Mouse (Mus musculus) heart, embryonic 15.5 days (tissue): ENCODE results near the gene Poc1a. TPM values are rescaled to one million over a fixed set of nuclear protein-coding genes. Genes with fewer than 3 reads are reported as not detected.

ENCODE experiments used
- ATAC-seq: fragments of 200-750 bp; cut with Nextera tagmentation; replicated peaks from 2 replicates; pipeline ENCODE4 v1.8.0; 2017; ENCODE audit warnings: low read depth, moderate TSS enrichment; ENCODE audit not compliant: insufficient number of reproducible peaks, insufficient read depth, low FRiP score
- H3K27ac ChIP-seq: fragments of 300-500 bp; sonication (generic); 2 replicates; pipeline ENCODE4 v1.5.1; 2015; ENCODE audit warnings: mild to moderate bottlenecking, inconsistent platforms
- H3K27me3 ChIP-seq: fragments of 300-500 bp; sonication (generic); 2 replicates; pipeline ENCODE4 v1.6.1; 2015; ENCODE audit warnings: inconsistent platforms
- H3K36me3 ChIP-seq: fragments of 300-500 bp; sonication (generic); 2 replicates; pipeline ENCODE4 v1.6.1; 2015; ENCODE audit warnings: mild to moderate bottlenecking, inconsistent platforms
- H3K4me1 ChIP-seq: fragments of 300-500 bp; sonication (generic); replicated peaks from 2 replicates; pipeline ENCODE4 v1.6.1; 2015; ENCODE audit warnings: inconsistent platforms
- H3K4me2 ChIP-seq: fragments of 300-500 bp; sonication (generic); 2 replicates; pipeline ENCODE4 v1.6.1; 2015; ENCODE audit warnings: inconsistent platforms, mild to moderate bottlenecking, moderate library complexity
- H3K4me3 ChIP-seq: fragments of 300-500 bp; sonication (generic); 2 replicates; pipeline ENCODE4 v1.5.1; 2015; ENCODE audit warnings: mild to moderate bottlenecking, inconsistent platforms
- H3K9ac ChIP-seq: fragments of 300-500 bp; sonication (generic); 2 replicates; pipeline ENCODE4 v1.6.1; 2015; ENCODE audit warnings: mild to moderate bottlenecking, inconsistent platforms
- H3K9me3 ChIP-seq: fragments of 300-500 bp; sonication (generic); replicated peaks from 2 replicates; pipeline ENCODE4 v1.6.1; 2016; ENCODE audit warnings: inconsistent platforms
- WGBS: fragments of 180-500 bp; shearing (Covaris S2); methylation state at CpG from one replicate; pipeline ENCODE4 v1.1.7; 2015; ENCODE audit warnings: mixed read lengths; 5-methylcytosine and 5-hydroxymethylcytosine counted together
- polyA plus RNA-seq: library from polyadenylated mRNA; unstranded; fragments of >200 nt; fragmentation: Nextera tagmentation; extraction: Ambion mirVana; gene quantifications from 2 replicates; pipeline ENCODE4 v1.2.1, GENCODE M21; 2015

Poc1a gene
- polyA plus RNA-seq, 1 experiment from 2014 or later: 23.7 TPM

DNA sequence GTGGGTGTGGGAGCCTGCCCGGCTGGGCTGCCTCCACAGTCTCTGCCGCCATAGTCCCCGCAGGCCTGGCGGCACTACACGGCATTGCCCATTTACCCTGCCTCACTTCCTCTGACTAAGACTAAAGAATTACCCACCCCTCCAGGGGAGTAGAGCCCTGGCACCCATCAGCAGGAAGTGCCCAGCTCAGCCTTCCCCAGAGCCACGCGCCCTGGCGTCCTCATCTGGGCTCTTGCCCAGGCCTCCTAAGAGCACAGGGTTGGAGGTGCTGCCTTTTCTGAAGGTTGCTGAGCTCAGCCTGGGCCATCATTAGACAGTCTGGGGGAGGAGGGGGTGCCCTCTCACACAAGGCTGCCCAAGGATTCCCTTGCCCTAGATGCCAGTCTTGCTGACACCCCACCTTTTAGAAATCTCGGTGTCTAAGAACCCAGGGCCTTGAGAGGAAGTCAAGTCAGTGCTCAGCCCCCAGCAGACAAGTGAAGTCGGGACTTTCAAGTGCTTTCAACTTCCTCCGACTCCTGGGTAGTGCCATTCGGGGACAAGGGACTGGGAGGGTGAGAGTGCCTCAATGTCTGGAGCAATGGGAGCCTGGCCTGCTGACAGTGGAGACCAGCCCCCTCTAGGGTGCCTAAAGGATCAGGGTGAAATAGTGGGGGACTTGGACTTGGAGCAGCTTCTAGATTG, 105.5 kb downstream of the Poc1a start:
- H3K9ac ChIP-seq: no peak overlapping the region
- no peak overlapping the region for H3K27ac ChIP-seq
- no peaks in the 10 kb centered on the region for H3K27me3 ChIP-seq
- H3K36me3 ChIP-seq: no peaks in the 10 kb centered on the region
- H3K4me2 ChIP-seq: no peak overlapping the region
- no peak overlapping the region for H3K4me3 ChIP-seq
- WGBS: 79% methylated on average over 12 of the region's 12 CpGs
- ATAC-seq: no peak
- H3K4me1 ChIP-seq: peaks cover 29% of the 10 kb centered on the region
- no peaks in the 10 kb centered on the region; the same call in 1 of the 2 replicates for H3K9me3 ChIP-seq

DNA sequence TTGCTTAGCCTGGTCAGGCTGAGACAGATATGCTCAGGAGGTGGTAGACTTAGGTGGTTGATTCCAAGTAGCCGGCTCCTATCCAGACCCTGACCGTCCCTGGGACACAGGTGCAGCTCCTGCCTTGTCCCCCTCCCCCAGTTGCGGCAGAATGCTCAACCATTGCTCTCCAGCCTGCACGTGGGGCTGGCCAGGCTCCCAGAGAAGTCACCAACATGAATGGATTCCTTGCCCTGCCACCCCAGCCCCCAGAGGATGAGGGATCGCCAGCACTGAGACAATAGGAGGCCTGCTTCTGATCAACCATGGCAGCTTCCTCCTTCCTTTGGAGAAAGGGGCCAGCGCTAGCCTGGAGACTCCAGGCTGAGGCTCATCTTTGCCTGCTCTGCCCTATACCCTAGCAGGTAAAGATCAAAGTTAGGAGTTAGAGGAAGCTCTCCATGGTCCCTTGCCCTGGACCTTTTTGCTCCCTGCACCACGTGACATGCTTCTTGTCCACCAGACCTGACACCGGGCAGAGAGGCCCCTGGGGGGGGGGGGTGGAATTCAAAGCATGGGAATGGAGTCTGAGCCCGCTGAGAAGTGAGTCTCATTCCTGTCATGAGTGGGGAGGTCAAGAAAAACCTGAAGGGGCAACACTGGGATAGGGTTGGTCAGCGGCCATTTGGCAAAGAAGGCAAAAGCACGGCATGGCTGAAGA, 112.1 kb downstream of the Poc1a start:
- Histone ChIP-seq H3K4me3 (no peak overlapping the region), H3K27ac (no peak overlapping the region), H3K36me3 (no peaks in the 10 kb centered on the region), H3K4me2 (no peak overlapping the region), H3K9ac (no peak overlapping the region), H3K9me3 (no peaks in the 10 kb centered on the region; the same call in 1 of the 2 replicates), H3K27me3 (no peaks in the 10 kb centered on the region), H3K4me1 (peaks cover 42% of the 10 kb centered on the region)
- ATAC-seq: no peak
- WGBS: 51% methylated on average over 11 of the region's 11 CpGs

DNA sequence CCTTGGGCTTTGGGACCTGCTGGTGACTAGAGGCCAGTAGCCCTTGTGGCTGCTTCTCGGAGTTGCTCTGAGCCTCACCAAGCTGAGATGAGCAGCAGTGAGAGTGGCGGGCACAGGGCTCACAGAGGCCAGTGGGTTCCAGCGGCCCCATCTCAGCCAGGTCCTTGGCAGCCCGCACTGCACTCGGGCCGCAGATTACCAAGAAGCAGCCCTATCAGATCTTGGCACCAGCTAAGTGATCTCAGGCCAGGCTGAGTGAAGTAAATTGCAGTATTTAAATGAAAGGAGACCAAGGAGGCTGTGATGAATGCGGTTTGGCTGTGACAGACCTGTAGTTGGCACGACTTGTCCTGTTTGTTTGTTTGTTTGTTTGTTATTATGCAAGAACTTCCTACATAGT, 112.7 kb downstream of the Poc1a start:
- no peaks in the 10 kb centered on the region for H3K27me3 ChIP-seq
- no peak overlapping the region for H3K27ac ChIP-seq
- no peaks in the 10 kb centered on the region; the same call in 1 of the 2 replicates for H3K9me3 ChIP-seq
- no peak for ATAC-seq
- no peak overlapping the region for H3K9ac ChIP-seq
- peaks cover 45% of the 10 kb centered on the region for H3K4me1 ChIP-seq
- H3K4me3 ChIP-seq: no peak overlapping the region
- no peak overlapping the region for H3K4me2 ChIP-seq
- 72% methylated on average over 8 of the region's 8 CpGs for WGBS
- H3K36me3 ChIP-seq: no peaks in the 10 kb centered on the region

DNA sequence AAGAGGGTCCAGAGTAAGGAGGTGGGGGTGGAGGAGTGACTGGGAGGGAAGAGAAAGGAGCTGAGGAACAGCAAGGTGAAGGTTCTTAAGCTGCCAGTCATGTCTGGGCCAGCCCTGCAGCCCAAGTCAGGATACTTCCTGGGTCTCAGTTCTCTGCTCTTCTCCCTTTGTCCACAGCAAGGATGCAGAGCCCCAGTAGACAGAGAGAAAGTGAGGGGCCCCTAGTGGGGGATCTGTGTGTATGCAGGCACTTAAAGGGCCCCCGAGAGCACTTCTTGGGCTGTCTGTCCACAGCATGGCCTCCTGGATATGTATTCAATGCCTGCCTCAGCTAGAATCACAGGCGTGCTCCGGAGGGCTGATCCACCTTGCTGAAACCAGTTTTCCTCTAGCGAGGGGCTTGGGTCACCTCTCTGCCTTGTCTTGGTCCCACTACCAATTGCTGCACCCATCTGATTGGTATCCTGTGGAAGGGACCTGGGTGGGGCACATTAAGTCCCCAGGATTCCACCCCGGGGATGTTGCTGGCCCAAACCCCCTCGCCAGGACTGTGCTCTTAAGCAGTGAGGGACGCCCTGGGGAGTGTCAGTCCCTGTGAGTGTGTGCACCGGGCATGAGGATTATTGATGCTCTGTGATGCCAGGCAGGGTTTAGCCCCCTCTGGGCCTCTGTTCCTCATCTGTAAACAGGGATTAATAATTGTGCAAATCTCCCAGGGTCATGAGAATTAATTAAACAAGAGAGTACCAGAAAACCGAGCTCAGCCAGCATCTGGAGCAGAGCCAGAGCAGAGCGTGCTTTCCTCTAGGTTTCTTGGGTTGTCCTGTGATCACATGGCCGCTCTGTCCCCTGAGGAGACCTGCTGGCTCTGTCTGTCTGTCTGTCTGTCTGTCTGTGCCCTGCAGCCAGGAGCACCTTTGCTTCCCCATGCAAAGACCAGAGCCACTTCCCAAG, 114.1 kb downstream of the Poc1a start:
- no peaks in the 10 kb centered on the region for H3K36me3 ChIP-seq
- H3K27me3 ChIP-seq: no peaks in the 10 kb centered on the region
- H3K4me3 ChIP-seq: no peak overlapping the region
- H3K9me3 ChIP-seq: no peaks in the 10 kb centered on the region
- H3K27ac ChIP-seq: no peak overlapping the region
- no peak overlapping the region for H3K4me2 ChIP-seq
- no peak overlapping the region for H3K9ac ChIP-seq
- H3K4me1 ChIP-seq: peaks cover 47% of the 10 kb centered on the region
- peak; percentile 66 for ATAC-seq
- 50% methylated on average over 11 of the region's 11 CpGs for WGBS

DNA sequence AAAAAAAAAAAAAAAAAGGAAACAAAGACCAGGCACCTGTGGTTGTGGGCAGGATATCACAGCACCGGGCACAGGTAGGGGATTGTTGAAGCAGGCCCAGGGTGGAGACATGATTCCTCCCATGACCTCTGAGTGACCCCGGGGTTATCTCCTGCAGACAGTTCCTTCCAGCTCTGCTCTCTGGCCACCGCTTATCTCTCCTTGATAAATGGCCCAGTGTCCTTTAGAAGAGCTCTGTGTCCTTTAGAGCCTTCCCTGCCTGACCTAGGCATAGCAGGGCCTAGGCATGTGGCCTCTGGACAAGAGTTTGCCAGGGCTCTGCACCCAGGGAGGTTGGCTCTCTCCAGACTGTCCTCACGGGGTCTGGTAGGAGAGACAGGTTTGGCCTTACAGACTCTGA, 116.9 kb downstream of the Poc1a start:
- 23% methylated on average over 4 of the region's 4 CpGs for WGBS
- peak overlapping the region; percentile 20; the same call in 1 of the 2 replicates for H3K27ac ChIP-seq

DNA sequence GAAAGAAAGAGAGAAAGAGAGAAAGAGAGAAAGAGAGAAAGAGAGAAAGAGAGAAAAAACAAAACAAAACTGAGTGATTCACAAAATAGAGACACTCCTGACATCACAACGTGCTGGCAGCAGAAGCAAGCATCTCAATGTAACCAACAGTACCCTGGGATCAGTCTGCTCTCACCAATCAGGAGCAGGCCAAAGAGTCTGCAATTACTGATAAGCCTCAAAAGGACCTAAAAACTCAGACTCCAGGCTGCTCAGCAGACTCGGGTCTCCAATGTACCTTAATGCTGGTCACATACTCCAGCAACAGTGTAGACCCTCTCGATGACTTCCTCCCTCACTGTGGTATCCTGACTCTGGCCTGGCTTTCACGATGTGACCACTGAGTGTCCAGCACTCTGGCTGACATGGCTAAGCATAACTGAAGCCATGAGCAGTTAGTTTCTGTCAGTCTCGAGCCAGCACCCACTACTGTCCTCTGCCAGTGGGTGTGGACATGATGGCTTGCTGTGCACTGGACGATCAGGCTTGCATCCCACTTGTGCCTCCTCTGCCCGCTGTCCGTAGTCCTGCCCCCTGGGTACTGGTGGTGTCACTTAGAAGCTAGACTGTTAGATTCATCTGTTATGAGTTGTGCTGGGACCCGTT, 117.9 kb downstream of the Poc1a start:
- no peak for ATAC-seq
- H3K27ac ChIP-seq: no peak overlapping the region

More for the DNA sequence above, 116.9 kb downstream of the Poc1a start:
- Histone ChIP-seq H3K4me1 (peaks cover 39% of the 10 kb centered on the region), H3K27me3 (0 out of 2 replicates have a peak, but pooled peaks cover 5% of the 10 kb centered on the region), H3K4me2 (no peak overlapping the region), H3K4me3 (no peak overlapping the region), H3K36me3 (no peaks in the 10 kb centered on the region), H3K9me3 (no peaks in the 10 kb centered on the region), H3K9ac (no peak overlapping the region)
- ATAC-seq: no peak

DNA sequence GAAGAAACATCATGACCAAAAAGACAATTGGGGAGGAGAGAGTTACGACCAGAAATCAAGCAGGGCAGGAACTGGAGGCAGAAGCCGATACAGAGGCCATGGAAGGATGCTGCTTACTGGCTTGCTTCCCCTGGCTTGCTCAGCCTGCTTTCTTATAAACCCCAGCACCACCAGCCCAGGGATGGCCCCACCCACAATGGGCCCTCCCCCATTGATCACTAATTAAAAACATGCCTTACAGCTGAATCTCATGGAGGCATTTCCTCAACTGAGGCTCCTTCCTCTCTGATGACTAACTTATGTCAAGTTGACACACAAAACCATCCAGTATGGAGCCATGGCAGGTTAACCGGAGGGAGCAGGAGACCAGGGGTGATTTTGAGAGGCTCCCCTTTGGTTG, 118.9 kb downstream of the Poc1a start:
- ATAC-seq: no peak
- Histone ChIP-seq H3K9ac (no peak overlapping the region), H3K9me3 (no peaks in the 10 kb centered on the region), H3K27ac (no peak overlapping the region), H3K4me2 (no peak overlapping the region), H3K36me3 (no peaks in the 10 kb centered on the region), H3K27me3 (0 out of 2 replicates have a peak, but pooled peaks cover 5% of the 10 kb centered on the region), H3K4me3 (no peak overlapping the region), H3K4me1 (peaks cover 34% of the 10 kb centered on the region)
- WGBS: 87% methylated on average over 3 of the region's 3 CpGs

More for the DNA sequence above, 117.9 kb downstream of the Poc1a start:
- Histone ChIP-seq H3K27me3 (0 out of 2 replicates have a peak, but pooled peaks cover 5% of the 10 kb centered on the region), H3K4me3 (no peak overlapping the region), H3K4me2 (no peak overlapping the region), H3K9ac (no peak overlapping the region), H3K36me3 (no peaks in the 10 kb centered on the region), H3K4me1 (peaks cover 38% of the 10 kb centered on the region), H3K9me3 (no peaks in the 10 kb centered on the region)
- WGBS: 60% methylated on average over 9 of the region's 9 CpGs

Other genes with a start within 250 kb of the Poc1a start
- 0.10 and 0.43 TPM in 2 replicates for gene Col6a4, start 184.3 kb upstream of the Poc1a start, polyA plus RNA-seq
- 0.74 and 1.1 TPM in 2 replicates for gene Glyctk, start 122.9 kb upstream of the Poc1a start, polyA plus RNA-seq
- gene Wdr82, start 110.1 kb upstream of the Poc1a start, polyA plus RNA-seq: 16.7 and 19.7 TPM in 2 replicates
- gene Ppm1m, start 81.3 kb upstream of the Poc1a start, polyA plus RNA-seq: 23.1 and 33.6 TPM in 2 replicates
- 46.7 and 52.9 TPM in 2 replicates for gene Twf2, start 78.0 kb upstream of the Poc1a start, polyA plus RNA-seq
- 0.04 and 0.08 TPM in 2 replicates for gene Tlr9, start 58.5 kb upstream of the Poc1a start, polyA plus RNA-seq
- gene Alas1, start 32.4 kb upstream of the Poc1a start, polyA plus RNA-seq: 168 and 187 TPM in 2 replicates
- 8.9 and 13.8 TPM in 2 replicates for gene Dusp7, start 87.6 kb downstream of the Poc1a start, polyA plus RNA-seq
- 532 and 533 TPM in 2 replicates for gene Rpl29, start 148.4 kb downstream of the Poc1a start, polyA plus RNA-seq
- 25.1 and 28.6 TPM in 2 replicates for gene Acy1, start 157.3 kb downstream of the Poc1a start, polyA plus RNA-seq
- 7.0 and 11.0 TPM in 2 replicates for gene Abhd14b, start 166.4 kb downstream of the Poc1a start, polyA plus RNA-seq
- 50.5 and 54.2 TPM in 2 replicates for gene Abhd14a, start 166.6 kb downstream of the Poc1a start, polyA plus RNA-seq
- gene Pcbp4, start 172.2 kb downstream of the Poc1a start, polyA plus RNA-seq: 61.8 and 73.2 TPM in 2 replicates
- gene Gpr62, start 184.9 kb downstream of the Poc1a start, polyA plus RNA-seq: 0.10 and 0.14 TPM in 2 replicates
- 24.9 and 34.2 TPM in 2 replicates for gene Rrp9, start 194.9 kb downstream of the Poc1a start, polyA plus RNA-seq
- gene Parp3, start 195.9 kb downstream of the Poc1a start, polyA plus RNA-seq: 1.9 and 4.7 TPM in 2 replicates
- not detected in 2 replicates for gene Iqcf1, start 218.9 kb downstream of the Poc1a start, polyA plus RNA-seq
- gene Iqcf5, start 233.5 kb downstream of the Poc1a start, polyA plus RNA-seq: not detected in 2 replicates